Mouse (Mus musculus): Measurements from ENCODE around the gene Adamts18.

The Adamts18 gene

GRCm38 (mm10) chr8:113848653-113849135 is at the start of gene Adamts18:
Gene Adamts18 (minus strand): TSS chr8:113848738.
- no peak for DNase-seq

- no peak for DNase-seq
These were observed 47.9 kb upstream of the Adamts18 start for GRCm38 (mm10) chr8:113896446-113896845.

GRCm38 (mm10) chr8:113891376-113891775 is 42.8 kb upstream of the Adamts18 start:
- no peak for DNase-seq

GRCm38 (mm10) chr8:113886509-113886908 is 38.0 kb upstream of the Adamts18 start:
- DNase-seq, result no peak

- no peak for DNase-seq
These were observed 36.6 kb upstream of the Adamts18 start for GRCm38 (mm10) chr8:113885101-113885500.

GRCm38 (mm10) chr8:113883994-113884393 is 35.5 kb upstream of the Adamts18 start:
- no peak for DNase-seq

GRCm38 (mm10) chr8:113882558-113882957 is 34.0 kb upstream of the Adamts18 start:
- DNase-seq, result no peak

GRCm38 (mm10) chr8:113878411-113879006 is 30.0 kb upstream of the Adamts18 start:
- no peak for DNase-seq

GRCm38 (mm10) chr8:113873446-113874120 is 25.0 kb upstream of the Adamts18 start:
- no peak for DNase-seq

GRCm38 (mm10) chr8:113872436-113872835 is 23.9 kb upstream of the Adamts18 start:
- no peak for DNase-seq

GRCm38 (mm10) chr8:113866530-113866929 is 18.0 kb upstream of the Adamts18 start:
- DNase-seq, result no peak

GRCm38 (mm10) chr8:113865326-113866093 is 17.0 kb upstream of the Adamts18 start:
- no peak for DNase-seq

GRCm38 (mm10) chr8:113859890-113860683 is 11.5 kb upstream of the Adamts18 start:
- DNase-seq, result no peak

GRCm38 (mm10) chr8:113858801-113859200 is 10.3 kb upstream of the Adamts18 start:
- no peak for DNase-seq

- DNase-seq, result no peak
These were observed 6.2 kb upstream of the Adamts18 start for GRCm38 (mm10) chr8:113854622-113855293.

- DNase-seq, result no peak
These were observed 5.2 kb upstream of the Adamts18 start for GRCm38 (mm10) chr8:113853714-113854113.

- DNase-seq, result no peak
These were observed 3.1 kb upstream of the Adamts18 start for GRCm38 (mm10) chr8:113851655-113852054.

GRCm38 (mm10) chr8:113848081-113848652 is 371 bp downstream of the Adamts18 start:
- no peak for DNase-seq

GRCm38 (mm10) chr8:113847606-113848080 is 895 bp downstream of the Adamts18 start:
- no peak for DNase-seq

- no peak for DNase-seq
These were observed 1.9 kb downstream of the Adamts18 start for GRCm38 (mm10) chr8:113846669-113847068.

- no peak for DNase-seq
These were observed 3.7 kb downstream of the Adamts18 start for GRCm38 (mm10) chr8:113844801-113845301.

Measured in spleen, adult 18-20 months (tissue).